Mouse (Mus musculus): ENCODE measurements around the gene Elp4. TPM values are rescaled to one million over a fixed set of nuclear protein-coding genes. Genes with fewer than 3 reads are reported as not detected.
A peak's percentile ranks its signal among the peaks of the same experiment; 100 is the strongest.

Gene Elp4
- total RNA-seq (2014; rRNA removed) (27.4 and 34.0 TPM in 2 replicates), polyA plus RNA-seq (2015; fragmentation: Nextera tagmentation; extraction: Ambion mirVana) (23.4 and 25.6 TPM in 2 replicates)

DNA sequence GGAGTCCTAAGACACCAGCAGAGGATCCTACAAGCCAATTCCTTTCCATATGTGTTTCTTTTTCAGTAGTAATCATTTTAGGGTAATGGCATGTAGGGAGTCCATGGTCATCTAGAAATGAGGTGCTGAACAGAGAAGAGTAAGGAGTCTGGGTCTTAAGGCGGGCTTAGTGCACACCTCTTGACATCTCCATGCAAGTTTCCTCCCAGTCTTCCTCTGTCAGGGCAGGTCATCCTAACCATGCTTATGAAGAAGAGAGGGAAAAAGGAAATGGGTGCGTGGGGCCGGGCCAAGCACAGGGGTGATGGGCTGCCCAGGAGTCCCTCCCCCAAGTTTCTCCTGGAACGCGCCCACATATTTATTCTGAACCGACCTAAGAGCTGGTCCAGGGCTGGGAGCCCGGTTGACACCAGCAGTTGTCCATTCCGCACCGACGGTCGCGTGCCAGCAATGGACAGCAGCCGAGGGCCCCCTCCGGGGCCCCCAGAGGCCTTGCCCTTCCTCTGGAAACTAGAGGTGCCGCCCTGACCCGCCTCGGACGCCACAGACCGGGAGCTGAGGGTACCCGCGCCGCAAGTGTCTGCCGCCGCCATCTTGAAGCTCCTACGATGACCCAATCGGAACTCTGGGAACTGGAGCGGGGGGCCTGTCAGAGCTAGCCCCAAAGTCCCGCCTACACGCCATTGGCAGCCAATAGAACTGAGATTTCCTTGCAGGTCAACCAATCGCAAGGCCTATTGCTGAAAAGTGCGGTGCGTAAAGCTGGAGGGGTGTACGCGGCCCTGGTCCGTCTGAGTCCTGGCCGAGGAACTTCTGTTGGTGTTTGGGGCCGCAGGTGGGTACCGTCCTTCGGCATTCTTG lies at the start of gene Elp4, which contains the start of gene Immp1l:
TSS of gene Elp4 (minus strand) at position 669 of the 861 bp plus-strand sequence.
TSS of gene Immp1l (plus strand) at position 743 of the 861 bp plus-strand sequence.
- Histone ChIP-seq H3K36me3 (ENCODE audit: insufficient read depth) (no peaks in the 10 kb centered on the region), H3K27ac (ENCODE audit: low read depth, low read length) (peak within 1 kb of the TSS; percentile 75), H3K9ac (peak within 1 kb of the TSS; percentile 87), H3K27me3 (ENCODE audit: insufficient read depth, low read length) (no peaks in the 10 kb centered on the region), H3K4me2 (ENCODE audit: low read depth) (peak within 1 kb of the TSS; percentile 75), H3K9me3 (ENCODE audit: low read length) (no peaks in the 10 kb centered on the region), H3K4me3 (ENCODE audit: low read depth, low read length) (peak within 1 kb of the TSS; percentile 90), H3K4me1 (ENCODE audit: insufficient read depth) (no peaks in the 10 kb centered on the region)
- WGBS, result under 1% methylated on average over 39 of the region's 39 CpGs
- TF ChIP-seq CTCF (IDR thresholded peaks at IDR 0.05; ENCODE audit: low read depth), result no peak
- DNase-seq, result peak; percentile 98
- peak; percentile 100 for ATAC-seq

GRCm38 (mm10) chr2:105953862-105954261 lies 49.5 kb upstream of the Elp4 start:
- DNase-seq, result no peak
- Histone ChIP-seq H3K4me3 (ENCODE audit: low read depth, low read length) (no peak overlapping the region), H3K36me3 (ENCODE audit: insufficient read depth) (no peaks in the 10 kb centered on the region), H3K9me3 (ENCODE audit: low read length) (no peaks in the 10 kb centered on the region), H3K9ac (no peak overlapping the region), H3K27me3 (ENCODE audit: insufficient read depth, low read length) (no peaks in the 10 kb centered on the region), H3K4me2 (ENCODE audit: low read depth) (no peak overlapping the region), H3K4me1 (ENCODE audit: insufficient read depth) (no peaks in the 10 kb centered on the region), H3K27ac (ENCODE audit: low read depth, low read length) (no peak overlapping the region)
- WGBS, result 95% methylated on average over 4 of the region's 4 CpGs
- TF ChIP-seq CTCF (IDR thresholded peaks at IDR 0.05; ENCODE audit: low read depth), result no peak
- ATAC-seq, result no peak

DNA sequence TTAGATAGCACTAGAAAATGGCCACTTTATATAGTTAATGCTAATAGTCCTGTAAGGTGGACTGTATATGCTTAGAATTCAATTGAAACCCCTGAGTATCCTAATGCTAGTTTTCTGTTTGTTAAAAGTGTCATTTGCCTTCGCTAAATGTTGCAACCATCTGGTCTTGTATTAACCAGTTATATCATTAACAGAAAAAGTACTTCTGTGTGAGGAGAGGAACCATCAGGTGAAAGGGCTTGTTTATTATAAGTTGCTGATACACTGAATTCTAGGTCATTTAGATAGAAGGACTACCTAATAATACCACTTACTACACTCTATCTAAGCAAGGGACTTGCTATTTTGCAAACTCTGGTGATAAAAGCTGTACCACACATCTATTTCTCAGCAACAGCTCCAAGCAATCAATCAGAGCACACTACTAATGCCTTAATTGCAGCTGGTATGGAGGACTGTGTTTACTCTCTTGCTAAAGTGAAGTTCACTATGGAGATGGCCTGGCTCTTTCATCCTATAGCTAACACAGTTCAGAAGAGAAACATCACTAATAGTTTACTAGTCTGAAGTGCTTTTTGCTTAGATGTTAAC lies 47.1 kb upstream of the Elp4 start:
- WGBS, result 83% methylated on average over 1 of the region's 1 CpGs
- Histone ChIP-seq H3K27ac (ENCODE audit: low read depth, low read length) (no peak overlapping the region), H3K9ac (no peak overlapping the region), H3K36me3 (ENCODE audit: insufficient read depth) (no peaks in the 10 kb centered on the region), H3K9me3 (ENCODE audit: low read length) (no peaks in the 10 kb centered on the region), H3K4me1 (ENCODE audit: insufficient read depth) (no peaks in the 10 kb centered on the region), H3K4me2 (ENCODE audit: low read depth) (no peak overlapping the region), H3K4me3 (ENCODE audit: low read depth, low read length) (no peak overlapping the region), H3K27me3 (ENCODE audit: insufficient read depth, low read length) (no peaks in the 10 kb centered on the region)
- no peak for ATAC-seq
- TF ChIP-seq CTCF (IDR thresholded peaks at IDR 0.05; ENCODE audit: low read depth), result no peak
- DNase-seq, result no peak

GRCm38 (mm10) chr2:105950131-105950530 lies 45.8 kb upstream of the Elp4 start:
- H3K36me3 ChIP-seq (ENCODE audit: insufficient read depth), result no peaks in the 10 kb centered on the region
- DNase-seq, result no peak
- no peak overlapping the region for H3K27ac ChIP-seq (ENCODE audit: low read depth, low read length)
- no peaks in the 10 kb centered on the region for H3K9me3 ChIP-seq (ENCODE audit: low read length)
- H3K27me3 ChIP-seq (ENCODE audit: insufficient read depth, low read length), result no peaks in the 10 kb centered on the region
- H3K4me2 ChIP-seq (ENCODE audit: low read depth), result no peak overlapping the region
- no peak overlapping the region for H3K4me3 ChIP-seq (ENCODE audit: low read depth, low read length)
- no peak overlapping the region for H3K9ac ChIP-seq
- 93% methylated on average over 2 of the region's 2 CpGs for WGBS
- no peak for ATAC-seq
- TF ChIP-seq CTCF (IDR thresholded peaks at IDR 0.05; ENCODE audit: low read depth), result no peak
- H3K4me1 ChIP-seq (ENCODE audit: insufficient read depth), result no peaks in the 10 kb centered on the region

GRCm38 (mm10) chr2:105917623-105918346 lies 13.4 kb upstream of the Elp4 start:
- DNase-seq (no peak), ATAC-seq (no peak)
- Histone ChIP-seq H3K4me3 (ENCODE audit: low read depth, low read length) (no peak overlapping the region), H3K36me3 (ENCODE audit: insufficient read depth) (no peaks in the 10 kb centered on the region), H3K27ac (ENCODE audit: low read depth, low read length) (no peak overlapping the region), H3K4me1 (ENCODE audit: insufficient read depth) (no peaks in the 10 kb centered on the region), H3K9me3 (ENCODE audit: low read length) (no peaks in the 10 kb centered on the region), H3K4me2 (ENCODE audit: low read depth) (no peak overlapping the region), H3K9ac (no peak overlapping the region), H3K27me3 (ENCODE audit: insufficient read depth, low read length) (no peaks in the 10 kb centered on the region)
- 57% methylated on average over 5 of the region's 5 CpGs for WGBS
- TF ChIP-seq CTCF (IDR thresholded peaks at IDR 0.05; ENCODE audit: low read depth), result no peak

- H3K9ac ChIP-seq, result no peak overlapping the region
- no peak for TF ChIP-seq CTCF (IDR thresholded peaks at IDR 0.05; ENCODE audit: low read depth)
- WGBS, result 85% methylated on average over 1 of the region's 1 CpGs
- no peak for DNase-seq
- H3K4me3 ChIP-seq (ENCODE audit: low read depth, low read length), result no peak overlapping the region
- no peaks in the 10 kb centered on the region for H3K4me1 ChIP-seq (ENCODE audit: insufficient read depth)
- H3K27me3 ChIP-seq (ENCODE audit: insufficient read depth, low read length), result no peaks in the 10 kb centered on the region
- no peak overlapping the region for H3K27ac ChIP-seq (ENCODE audit: low read depth, low read length)
- no peaks in the 10 kb centered on the region for H3K36me3 ChIP-seq (ENCODE audit: insufficient read depth)
- ATAC-seq, result no peak
- no peak overlapping the region for H3K4me2 ChIP-seq (ENCODE audit: low read depth)
- no peaks in the 10 kb centered on the region for H3K9me3 ChIP-seq (ENCODE audit: low read length)
Observed at GRCm38 (mm10) chr2:105916671-105917070, 12.3 kb upstream of the Elp4 start.
